Mouse (Mus musculus) erythroblast, embryonic 14.5 days (primary cell): ENCODE measurements around the gene Rtn4rl1. TPM values are rescaled to one million over a fixed set of nuclear protein-coding genes. Genes with fewer than 3 reads are reported as not detected.
A peak's percentile ranks its signal among the peaks of the same experiment; 100 is the strongest.

ENCODE experiments used
- H3K27me3 ChIP-seq: 2 replicates; pipeline ENCODE4 v1.6.1; 2012; ENCODE audit warnings: inconsistent platforms; ENCODE audit not compliant: control insufficient read depth
- H3K36me3 ChIP-seq: 2 replicates; pipeline ENCODE4 v1.6.1; 2012; ENCODE audit warnings: mild to moderate bottlenecking, inconsistent platforms; ENCODE audit not compliant: control insufficient read depth
- H3K4me1 ChIP-seq: 2 replicates; pipeline ENCODE4 v1.6.1; 2012; ENCODE audit warnings: inconsistent platforms; ENCODE audit not compliant: control insufficient read depth
- H3K4me3 ChIP-seq: replicated peaks from 2 replicates; pipeline ENCODE3; 2012; ENCODE audit warnings: moderate library complexity, mild to moderate bottlenecking, inconsistent platforms
- H3K9me3 ChIP-seq: 2 replicates; pipeline ENCODE4 v1.6.1; 2012; ENCODE audit warnings: low read length, inconsistent platforms, mixed read lengths; ENCODE audit not compliant: control insufficient read depth
- GATA1 ChIP-seq: IDR thresholded peaks from 2 replicates; pipeline ENCODE4 v1.6.1; 2012; ENCODE audit warnings: low read length, inconsistent platforms, mixed read lengths
- TAL1 ChIP-seq: IDR thresholded peaks from 3 replicates; pipeline ENCODE4 v1.6.1; 2012; ENCODE audit warnings: low read length, inconsistent platforms, mixed read lengths
- polyA plus RNA-seq: library from polyadenylated mRNA; stranded (reverse); fragments of >175 nt; gene quantifications from 2 replicates; pipeline ENCODE4 v1.2.3, GENCODE M21; 2012

Rtn4rl1 gene
- polyA plus RNA-seq, 1 experiment, result not detected

DNA sequence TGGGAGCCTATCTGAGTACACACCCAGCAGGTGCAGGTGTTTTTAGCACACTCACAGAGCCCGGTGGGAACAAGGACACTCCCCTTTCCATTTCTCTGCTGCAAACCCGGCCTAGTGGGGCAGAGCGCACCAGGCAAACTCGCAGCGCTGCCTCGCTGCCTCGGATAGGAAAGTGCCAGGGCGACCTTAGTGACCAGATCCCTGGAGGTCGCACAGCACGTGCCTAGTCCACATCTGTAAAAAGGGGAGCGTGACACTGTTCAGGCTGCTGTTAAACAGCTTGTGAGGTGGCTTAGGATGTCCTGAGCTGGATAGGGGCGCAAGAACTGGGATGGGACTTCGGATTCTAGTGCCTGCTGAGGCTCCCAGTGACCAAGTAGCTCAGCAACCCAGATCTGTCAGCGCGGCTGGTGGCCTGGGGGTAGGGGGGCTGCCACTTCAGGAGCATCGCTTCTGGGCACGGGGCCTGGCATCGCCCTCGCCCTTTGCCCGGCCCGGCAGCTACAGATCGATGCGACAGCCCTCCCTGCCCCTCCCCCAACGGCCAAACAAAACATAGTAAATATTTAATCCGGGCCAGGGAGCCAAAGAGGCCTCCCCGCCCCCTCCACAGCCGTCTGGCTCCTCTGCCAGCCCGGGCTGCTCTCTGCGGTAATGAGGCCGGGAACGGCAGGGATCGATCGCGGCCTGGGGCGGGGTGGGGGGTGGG is 19.9 kb downstream of the Rtn4rl1 start:
- TF ChIP-seq TAL1 (no peak), GATA1 (no peak)
- no peak overlapping the region for H3K4me3 ChIP-seq
- H3K4me1 ChIP-seq, result peaks cover 40% of the 10 kb centered on the region
- peaks cover 38% of the 10 kb centered on the region for H3K27me3 ChIP-seq
- H3K36me3 ChIP-seq, result no peaks in the 10 kb centered on the region
- H3K9me3 ChIP-seq, result no peaks in the 10 kb centered on the region

GRCm38 (mm10) chr11:75214081-75214950 is 20.7 kb downstream of the Rtn4rl1 start:
- Histone ChIP-seq H3K4me3 (peak overlapping the region; percentile 7), H3K9me3 (no peaks in the 10 kb centered on the region), H3K4me1 (peaks cover 34% of the 10 kb centered on the region), H3K36me3 (no peaks in the 10 kb centered on the region), H3K27me3 (peaks cover 39% of the 10 kb centered on the region)
- TF ChIP-seq TAL1, result no peak

GRCm38 (mm10) chr11:75220115-75220514 is 26.5 kb downstream of the Rtn4rl1 start:
- H3K36me3 ChIP-seq, result no peaks in the 10 kb centered on the region
- H3K4me1 ChIP-seq, result peaks cover 2% of the 10 kb centered on the region; the same call in 1 of the 2 replicates
- H3K27me3 ChIP-seq, result peaks cover 29% of the 10 kb centered on the region
- no peaks in the 10 kb centered on the region for H3K9me3 ChIP-seq
- no peak overlapping the region for H3K4me3 ChIP-seq
- TF ChIP-seq TAL1 (no peak), GATA1 (no peak)

- no peak overlapping the region for H3K4me3 ChIP-seq
- 0 out of 2 replicates have a peak, but pooled peaks cover 1% of the 10 kb centered on the region for H3K9me3 ChIP-seq
- H3K36me3 ChIP-seq, result no peaks in the 10 kb centered on the region
- peaks cover 28% of the 10 kb centered on the region for H3K27me3 ChIP-seq
- peaks cover 2% of the 10 kb centered on the region; the same call in 1 of the 2 replicates for H3K4me1 ChIP-seq
- TF ChIP-seq GATA1, result no peak
- no peak for TF ChIP-seq TAL1
These were observed 27.0 kb downstream of the Rtn4rl1 start for GRCm38 (mm10) chr11:75220517-75221145.

DNA sequence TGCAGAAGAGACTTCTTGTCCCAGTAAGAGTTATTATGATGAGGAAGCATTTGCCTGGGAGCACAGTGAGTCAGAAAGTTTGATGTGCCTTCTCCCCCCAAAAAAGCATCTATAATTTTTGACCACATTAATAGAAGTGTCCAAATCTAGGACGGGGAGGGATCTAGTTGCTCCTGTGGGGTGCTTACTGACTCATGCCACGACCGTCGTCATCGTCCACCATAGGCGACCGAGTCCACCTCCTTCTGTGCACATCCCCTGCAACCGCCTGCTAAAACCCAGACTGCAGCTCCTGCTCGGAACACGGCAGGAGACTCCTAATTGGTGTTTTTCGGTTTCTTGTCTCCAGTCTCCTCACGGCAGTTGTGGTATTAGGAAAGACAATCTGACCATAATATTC is 30.5 kb downstream of the Rtn4rl1 start:
- TF ChIP-seq GATA1, result no peak
- no peak for TF ChIP-seq TAL1
- Histone ChIP-seq H3K27me3 (peaks cover 30% of the 10 kb centered on the region), H3K36me3 (no peaks in the 10 kb centered on the region)

DNA sequence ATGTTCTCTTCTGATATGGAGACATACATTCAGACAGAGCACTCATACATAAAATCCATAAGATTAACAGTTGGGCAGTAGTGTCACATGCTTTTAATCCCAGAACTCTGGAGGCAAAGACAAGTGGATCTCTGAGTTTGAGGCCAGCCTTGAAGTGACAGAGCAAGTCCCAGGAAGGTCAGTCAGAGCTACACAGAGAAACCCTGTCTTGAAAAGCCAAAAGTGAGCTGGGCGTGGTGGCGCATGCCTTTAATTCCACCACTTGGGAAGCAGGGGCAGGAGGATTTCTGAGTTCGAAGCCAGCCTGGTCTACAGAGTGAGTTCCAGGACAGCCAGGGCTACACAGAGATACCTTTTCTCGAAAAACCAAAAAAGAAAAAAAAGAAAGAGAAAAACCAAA is 31.3 kb downstream of the Rtn4rl1 start:
- Histone ChIP-seq H3K4me1 (peaks cover 2% of the 10 kb centered on the region; the same call in 1 of the 2 replicates), H3K27me3 (peaks cover 27% of the 10 kb centered on the region), H3K9me3 (0 out of 2 replicates have a peak, but pooled peaks cover 2% of the 10 kb centered on the region), H3K4me3 (no peak overlapping the region), H3K36me3 (no peaks in the 10 kb centered on the region)
- TF ChIP-seq TAL1 (no peak), GATA1 (no peak)

More for the DNA sequence above, 30.5 kb downstream of the Rtn4rl1 start:
- Histone ChIP-seq H3K4me3 (no peak overlapping the region), H3K9me3 (0 out of 2 replicates have a peak, but pooled peaks cover 2% of the 10 kb centered on the region), H3K4me1 (peaks cover 2% of the 10 kb centered on the region; the same call in 1 of the 2 replicates)

- H3K4me3 ChIP-seq, result no peak overlapping the region
- TF ChIP-seq TAL1 (no peak), GATA1 (no peak)
- peaks cover 30% of the 10 kb centered on the region for H3K27me3 ChIP-seq
- peaks cover 7% of the 10 kb centered on the region for H3K4me1 ChIP-seq
- H3K36me3 ChIP-seq, result no peaks in the 10 kb centered on the region
- H3K9me3 ChIP-seq, result 0 out of 2 replicates have a peak, but pooled peaks cover 2% of the 10 kb centered on the region
These were observed 34.0 kb downstream of the Rtn4rl1 start for GRCm38 (mm10) chr11:75227632-75228031.

DNA sequence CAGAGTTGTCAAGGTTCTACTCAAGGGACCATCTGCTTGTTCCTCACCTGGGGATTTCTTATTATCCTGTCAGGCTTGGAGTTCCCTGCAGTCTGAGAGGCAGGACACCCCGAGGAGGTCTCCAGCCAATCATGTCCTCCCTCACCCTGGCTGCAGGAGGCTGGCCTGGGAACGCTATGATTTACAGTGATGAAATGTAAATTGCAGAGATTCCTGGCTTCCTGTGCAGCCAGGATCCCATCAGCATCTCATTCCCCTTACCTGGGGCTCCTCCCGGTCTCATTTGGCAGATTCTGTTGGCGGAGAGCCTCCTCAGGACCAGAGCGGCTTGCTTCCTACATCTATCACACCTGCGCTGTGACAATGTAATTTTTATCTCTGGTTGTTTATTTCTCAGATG is 35.7 kb downstream of the Rtn4rl1 start:
- Histone ChIP-seq H3K9me3 (0 out of 2 replicates have a peak, but pooled peaks cover 2% of the 10 kb centered on the region), H3K4me3 (no peak overlapping the region), H3K36me3 (no peaks in the 10 kb centered on the region), H3K27me3 (peaks cover 27% of the 10 kb centered on the region), H3K4me1 (peaks cover 22% of the 10 kb centered on the region)
- no peak for TF ChIP-seq TAL1
- TF ChIP-seq GATA1, result no peak
